Mouse (Mus musculus) stomach, postnatal 0 days (tissue): ENCODE data around the gene Cox7a1. TPM values are rescaled to one million over a fixed set of nuclear protein-coding genes. Genes with fewer than 3 reads are reported as not detected.
A peak's percentile ranks its signal among the peaks of the same experiment; 100 is the strongest.

Experiments used
- ATAC-seq: fragments of 200-750 bp; cut with Nextera tagmentation; 2 replicates; pipeline ENCODE4 v1.8.0; 2017; ENCODE audit not compliant: low FRiP score, low TSS enrichment
- DNase-seq: peaks from one replicate; pipeline ENCODE4 v3.0.0-alpha.2; 2016; ENCODE audit warnings: low spot score
- H3K27ac ChIP-seq: fragments of 300-500 bp; sonication (generic); replicated peaks from 2 replicates; pipeline ENCODE4 v1.5.1; 2014; ENCODE audit warnings: mild to moderate bottlenecking, control low read depth
- H3K27me3 ChIP-seq: fragments of 300-500 bp; sonication (generic); 2 replicates; pipeline ENCODE4 v1.6.1; 2014; ENCODE audit warnings: low read length; ENCODE audit not compliant: control insufficient read depth, insufficient read depth
- H3K36me3 ChIP-seq: fragments of 300-500 bp; sonication (generic); 2 replicates; pipeline ENCODE4 v1.6.1; 2014; ENCODE audit warnings: low read length, mixed read lengths; ENCODE audit not compliant: control insufficient read depth, insufficient read depth
- H3K4me1 ChIP-seq: fragments of 300-500 bp; sonication (generic); replicated peaks from 2 replicates; pipeline ENCODE4 v1.6.1; 2014; ENCODE audit warnings: antibody characterized with exemption; ENCODE audit not compliant: control insufficient read depth, insufficient read depth
- H3K4me2 ChIP-seq: fragments of 300-500 bp; sonication (generic); replicated peaks from 2 replicates; pipeline ENCODE4 v1.6.1; 2014; ENCODE audit warnings: low read depth, mild to moderate bottlenecking, control low read depth, moderate library complexity
- H3K4me3 ChIP-seq: fragments of 300-500 bp; sonication (generic); 2 replicates; pipeline ENCODE4 v1.5.1; 2014; ENCODE audit warnings: low read depth, low read length, control low read depth
- H3K9ac ChIP-seq: fragments of 300-500 bp; sonication (generic); 2 replicates; pipeline ENCODE4 v1.6.1; 2014; ENCODE audit warnings: mild to moderate bottlenecking, low read length, control low read depth, mixed read lengths
- H3K9me3 ChIP-seq: fragments of 300-500 bp; sonication (generic); 2 replicates; pipeline ENCODE4 v1.6.1; 2016; ENCODE audit warnings: low read length; ENCODE audit not compliant: control insufficient read depth
- CTCF ChIP-seq: IDR thresholded peaks from 2 replicates; pipeline ENCODE4 v1.5.1; 2016; ENCODE audit warnings: antibody characterized with exemption, low read depth, mild to moderate bottlenecking, moderate library complexity
- EP300 ChIP-seq: optimal IDR thresholded peaks from 2 replicates; pipeline ENCODE3; 2016; ENCODE audit warnings: antibody characterized with exemption
- WGBS: fragments of 180-500 bp; shearing (Covaris S2); extraction: QIAGEN DNeasy Blood & Tissue Kit; methylation state at CpG from one replicate; pipeline ENCODE4 v1.1.7; 2014; 5-methylcytosine and 5-hydroxymethylcytosine counted together
- polyA plus RNA-seq: library from polyadenylated mRNA; unstranded; fragments of >200 nt; fragmentation: Nextera tagmentation; extraction: Ambion mirVana; gene quantifications from 2 replicates; pipeline ENCODE4 v1.2.1, GENCODE M21; 2015

Cox7a1 gene
- polyA plus RNA-seq, 1 experiment from 2014 or later: 38.8 TPM

- Histone ChIP-seq H3K27ac (no peak overlapping the region; the same call in none of the 2 replicates), H3K9ac (peak overlapping the region; percentile 71), H3K4me2 (peak overlapping the region; percentile 77), H3K4me1 (no peaks in the 10 kb centered on the region; the same call in 1 of the 2 replicates), H3K9me3 (no peaks in the 10 kb centered on the region), H3K4me3 (peak overlapping the region; percentile 71), H3K27me3 (no peaks in the 10 kb centered on the region), H3K36me3 (peaks cover 9% of the 10 kb centered on the region; the same call in 1 of the 2 replicates)
- ATAC-seq: no peak
- no peak for DNase-seq
- TF ChIP-seq CTCF (no peak), EP300 (no peak)
- WGBS: under 1% methylated on average over 16 of the region's 16 CpGs
Observed at GRCm38 (mm10) chr7:30231328-30231668, 47.4 kb downstream of the Cox7a1 start.

GRCm38 (mm10) chr7:30231669-30232454, 47.9 kb downstream of the Cox7a1 start, which contains the start of the genes Polr2i and Tbcb:
Gene Polr2i (plus strand): TSS chr7:30231948.
Gene Tbcb (minus strand): TSS chr7:30232272.
- peak within 1 kb of the TSS; percentile 77 for H3K4me2 ChIP-seq
- no peaks in the 10 kb centered on the region; the same call in 1 of the 2 replicates for H3K4me1 ChIP-seq
- no peak for TF ChIP-seq CTCF
- no peak for TF ChIP-seq EP300
- peak within 1 kb of the TSS; percentile 93 for H3K27ac ChIP-seq
- peak within 1 kb of the TSS; percentile 79 for H3K9ac ChIP-seq
- H3K27me3 ChIP-seq: no peaks in the 10 kb centered on the region
- DNase-seq: peak; percentile 98
- H3K36me3 ChIP-seq: 0 out of 2 replicates have a peak, but pooled peaks cover 6% of the 10 kb centered on the region
- ATAC-seq: peak; percentile 96
- under 1% methylated on average over 67 of the region's 67 CpGs for WGBS
- peak within 1 kb of the TSS; percentile 71 for H3K4me3 ChIP-seq
- no peaks in the 10 kb centered on the region for H3K9me3 ChIP-seq

GRCm38 (mm10) chr7:30232631-30233148, 48.7 kb downstream of the Cox7a1 start:
- Histone ChIP-seq H3K4me3 (peak overlapping the region; percentile 71), H3K9me3 (no peaks in the 10 kb centered on the region), H3K4me1 (no peaks in the 10 kb centered on the region; the same call in 1 of the 2 replicates), H3K4me2 (peak overlapping the region; percentile 71), H3K27me3 (no peaks in the 10 kb centered on the region), H3K27ac (peak overlapping the region; percentile 93), H3K36me3 (0 out of 2 replicates have a peak, but pooled peaks cover 3% of the 10 kb centered on the region), H3K9ac (peak overlapping the region; percentile 79)
- TF ChIP-seq EP300: no peak
- TF ChIP-seq CTCF: peak; percentile 78
- ATAC-seq (peak; percentile 52), DNase-seq (peak; percentile 78)
- WGBS: 6% methylated on average over 24 of the region's 24 CpGs

- TF ChIP-seq EP300 (no peak), CTCF (no peak)
- no peaks in the 10 kb centered on the region; the same call in 1 of the 2 replicates for H3K4me1 ChIP-seq
- no peak overlapping the region for H3K4me3 ChIP-seq
- H3K9me3 ChIP-seq: no peaks in the 10 kb centered on the region
- H3K9ac ChIP-seq: no peak overlapping the region
- no peak overlapping the region for H3K27ac ChIP-seq
- WGBS: 85% methylated on average over 20 of the region's 20 CpGs
- H3K4me2 ChIP-seq: no peak overlapping the region; the same call in 1 of the 2 replicates
- DNase-seq: no peak
- H3K36me3 ChIP-seq: 0 out of 2 replicates have a peak, but pooled peaks cover 3% of the 10 kb centered on the region
- H3K27me3 ChIP-seq: no peaks in the 10 kb centered on the region
- no peak for ATAC-seq
Observed at GRCm38 (mm10) chr7:30233387-30233786, 49.4 kb downstream of the Cox7a1 start.

GRCm38 (mm10) chr7:30234276-30234858, 50.4 kb downstream of the Cox7a1 start:
- H3K9me3 ChIP-seq: no peaks in the 10 kb centered on the region
- H3K4me2 ChIP-seq: no peak overlapping the region
- ATAC-seq (no peak), DNase-seq (no peak)
- H3K4me3 ChIP-seq: no peak overlapping the region
- TF ChIP-seq CTCF (no peak), EP300 (no peak)
- H3K36me3 ChIP-seq: 0 out of 2 replicates have a peak, but pooled peaks cover 3% of the 10 kb centered on the region
- H3K27ac ChIP-seq: no peak overlapping the region
- no peaks in the 10 kb centered on the region for H3K27me3 ChIP-seq
- 90% methylated on average over 15 of the region's 15 CpGs for WGBS
- H3K4me1 ChIP-seq: no peaks in the 10 kb centered on the region; the same call in 1 of the 2 replicates
- H3K9ac ChIP-seq: no peak overlapping the region

- ATAC-seq: no peak
- Histone ChIP-seq H3K4me1 (no peaks in the 10 kb centered on the region; the same call in 1 of the 2 replicates), H3K36me3 (no peaks in the 10 kb centered on the region), H3K4me3 (no peak overlapping the region), H3K9ac (no peak overlapping the region), H3K27me3 (no peaks in the 10 kb centered on the region), H3K4me2 (no peak overlapping the region), H3K27ac (no peak overlapping the region), H3K9me3 (no peaks in the 10 kb centered on the region)
- TF ChIP-seq EP300 (no peak), CTCF (no peak)
- no peak for DNase-seq
- 88% methylated on average over 8 of the region's 8 CpGs for WGBS
Observed at GRCm38 (mm10) chr7:30235091-30235490, 51.1 kb downstream of the Cox7a1 start.
